Mouse (Mus musculus) G1E (cell line): ENCODE measurements at regions not wholly inside any gene's neighbourhood (a gene's known extent, or its start where the extent isn't known, plus 50 kb on each side); places are given as distances from the start of the nearest gene placed in this dataset.
"Not testable (repeated sequence)": the region's sequence is repeated elsewhere in the genome, so short reads cannot be mapped to it uniquely, and the experiment has no call there.

ENCODE experiments used
- ATAC-seq: 2 replicates; pipeline ENCODE4 v1.8.0; 2016; ENCODE audit warnings: mild to moderate bottlenecking; ENCODE audit not compliant: insufficient number of reproducible peaks, poor library complexity, low FRiP score, severe bottlenecking; ENCODE audit errors: extremely low read depth
- DNase-seq: peaks from one replicate; pipeline ENCODE4 v3.0.0; 2012; ENCODE audit warnings: low spot score
- H3K27me3 ChIP-seq: 2 replicates; pipeline ENCODE4 v1.6.1; 2012; ENCODE audit warnings: mild to moderate bottlenecking, low read length, inconsistent platforms; ENCODE audit not compliant: insufficient read depth
- H3K36me3 ChIP-seq: replicated peaks from 2 replicates; pipeline ENCODE3; 2012; ENCODE audit warnings: mild to moderate bottlenecking, inconsistent platforms
- H3K4me1 ChIP-seq: 2 replicates; pipeline ENCODE4 v1.6.1; 2012; ENCODE audit warnings: low read depth, low read length, inconsistent platforms, mixed read lengths; ENCODE audit not compliant: insufficient read depth
- H3K4me3 ChIP-seq: 2 replicates; pipeline ENCODE4 v1.5.1; 2012; ENCODE audit warnings: low read depth, mild to moderate bottlenecking, inconsistent platforms, low read length, moderate library complexity, mixed read lengths
- H3K9me3 ChIP-seq: replicated peaks from 2 replicates; pipeline ENCODE4 v1.6.1; 2012; ENCODE audit warnings: inconsistent platforms
- CTCF ChIP-seq: IDR thresholded peaks from 2 replicates; pipeline ENCODE4 v1.5.1; 2012; ENCODE audit warnings: low read depth, low read length, inconsistent platforms, mixed read lengths
- GATA1 ChIP-seq: IDR thresholded peaks from 2 replicates; pipeline ENCODE4 v1.6.1; 2012; ENCODE audit warnings: borderline replicate concordance, low read length, inconsistent platforms, mixed read lengths
- GATA2 ChIP-seq: IDR thresholded peaks from 2 replicates; pipeline ENCODE4 v1.6.1; 2012; ENCODE audit warnings: low read depth, low read length, inconsistent platforms, borderline replicate concordance
- POLR2AphosphoS5 ChIP-seq: IDR thresholded peaks from 2 replicates; pipeline ENCODE4 v1.6.1; 2012; ENCODE audit warnings: low read depth, low read length, inconsistent platforms; ENCODE audit not compliant: insufficient replicate concordance
- TAL1 ChIP-seq: conservative IDR thresholded peaks from 2 replicates; pipeline ENCODE4 v1.6.1; 2012; ENCODE audit warnings: low read depth, low read length, inconsistent platforms, mixed read lengths

- peaks cover 70% of the 10 kb centered on the region for H3K9me3 ChIP-seq
- H3K4me1 ChIP-seq = no peaks in the 10 kb centered on the region
- H3K36me3 ChIP-seq = no peaks in the 10 kb centered on the region
- TF ChIP-seq GATA2 (no peak), CTCF (no peak), GATA1 (no peak), TAL1 (no peak), POLR2AphosphoS5 (no peak)
- H3K27me3 ChIP-seq = no peaks in the 10 kb centered on the region
- DNase-seq = no peak
- no peak for ATAC-seq
- H3K4me3 ChIP-seq = no peak overlapping the region
Measured at GRCm38 (mm10) chr6:140852420-140852819, 123.3 kb downstream of the Gm11077 start.

GRCm38 (mm10) chr6:140853508-140853907 lies 124.4 kb downstream of the Gm11077 start:
- TF ChIP-seq CTCF = no peak
- TF ChIP-seq GATA2 = no peak
- TF ChIP-seq GATA1 = no peak
- no peak for TF ChIP-seq TAL1
- no peak for TF ChIP-seq POLR2AphosphoS5
- H3K4me3 ChIP-seq = no peak overlapping the region

DNA sequence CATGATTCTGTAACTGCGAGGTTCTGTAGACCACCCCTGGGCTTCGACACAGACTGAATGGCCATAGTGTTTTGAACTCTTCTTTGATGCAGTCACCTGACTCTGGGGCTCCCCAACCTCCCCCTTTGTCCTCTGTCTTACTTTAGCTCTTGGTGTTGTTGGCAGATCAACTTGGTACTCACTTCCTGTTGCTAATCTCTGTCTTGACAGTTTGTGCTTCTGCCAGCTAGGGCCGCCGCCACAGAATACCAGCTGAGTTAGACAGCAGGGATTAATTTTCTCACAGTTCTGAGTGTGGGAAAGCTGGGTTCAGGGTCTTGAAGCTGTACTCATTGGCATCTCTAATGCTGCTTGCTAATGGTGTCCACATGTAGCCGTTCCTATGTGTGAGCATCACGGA lies 125.6 kb downstream of the Gm11077 start:
- no peaks in the 10 kb centered on the region for H3K36me3 ChIP-seq
- H3K27me3 ChIP-seq = no peaks in the 10 kb centered on the region
- ATAC-seq (no peak), DNase-seq (no peak)
- TF ChIP-seq GATA1 = no peak
- TF ChIP-seq CTCF = no peak
- no peak for TF ChIP-seq POLR2AphosphoS5
- TF ChIP-seq TAL1 = no peak
- TF ChIP-seq GATA2 = no peak
- no peaks in the 10 kb centered on the region for H3K4me1 ChIP-seq
- no peak overlapping the region for H3K4me3 ChIP-seq
- H3K9me3 ChIP-seq = peaks cover 62% of the 10 kb centered on the region

More at GRCm38 (mm10) chr6:140853508-140853907, 124.4 kb downstream of the Gm11077 start:
- no peaks in the 10 kb centered on the region for H3K4me1 ChIP-seq
- no peaks in the 10 kb centered on the region for H3K27me3 ChIP-seq
- ATAC-seq (no peak), DNase-seq (no peak)
- H3K9me3 ChIP-seq = peaks cover 62% of the 10 kb centered on the region
- no peaks in the 10 kb centered on the region for H3K36me3 ChIP-seq

GRCm38 (mm10) chr6:140856468-140857117 lies 127.5 kb downstream of the Gm11077 start:
- Histone ChIP-seq H3K36me3 (no peaks in the 10 kb centered on the region), H3K4me1 (no peaks in the 10 kb centered on the region), H3K4me3 (no peak overlapping the region), H3K9me3 (peaks cover 49% of the 10 kb centered on the region), H3K27me3 (no peaks in the 10 kb centered on the region)
- DNase-seq (no peak), ATAC-seq (no peak)
- no peak for TF ChIP-seq CTCF
- TF ChIP-seq POLR2AphosphoS5 = no peak
- TF ChIP-seq TAL1 = no peak
- no peak for TF ChIP-seq GATA2
- no peak for TF ChIP-seq GATA1

GRCm38 (mm10) chr6:140857118-140857746 lies 128.1 kb downstream of the Gm11077 start:
- Histone ChIP-seq H3K36me3 (no peaks in the 10 kb centered on the region), H3K9me3 (peaks cover 45% of the 10 kb centered on the region), H3K4me1 (no peaks in the 10 kb centered on the region), H3K27me3 (no peaks in the 10 kb centered on the region), H3K4me3 (no peak overlapping the region)
- DNase-seq (no peak), ATAC-seq (no peak)
- TF ChIP-seq GATA2 (no peak), GATA1 (no peak), CTCF (no peak), TAL1 (no peak), POLR2AphosphoS5 (no peak)

GRCm38 (mm10) chr6:140869523-140869922 lies 140.4 kb downstream of the Gm11077 start:
- not testable (repeated sequence) for DNase-seq, ATAC-seq, H3K4me1 ChIP-seq

DNA sequence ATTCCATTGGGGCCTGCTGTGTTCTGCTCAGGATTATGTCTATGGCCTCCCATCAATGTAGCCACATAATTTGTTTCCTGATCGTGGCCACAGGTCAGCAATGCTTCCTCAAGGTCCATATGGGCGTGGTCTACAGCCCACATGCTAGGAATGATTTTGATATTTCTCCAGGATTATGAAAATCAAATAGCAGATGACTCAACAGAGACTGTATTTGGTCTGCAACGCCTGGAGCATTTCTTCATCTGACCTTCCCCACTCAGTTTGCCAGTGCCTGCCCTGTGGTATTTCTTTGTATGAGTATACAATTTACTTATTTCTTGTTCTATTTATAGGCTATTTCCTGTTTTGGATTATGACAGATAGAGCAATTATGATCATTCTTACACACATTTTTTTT lies 145.7 kb downstream of the Gm11077 start:
- no peak for DNase-seq
- Histone ChIP-seq H3K27me3 (no peaks in the 10 kb centered on the region), H3K9me3 (peaks cover 33% of the 10 kb centered on the region), H3K36me3 (no peaks in the 10 kb centered on the region), H3K4me1 (no peaks in the 10 kb centered on the region), H3K4me3 (no peak overlapping the region)
- no peak for ATAC-seq
- TF ChIP-seq TAL1 = no peak
- no peak for TF ChIP-seq GATA2
- no peak for TF ChIP-seq GATA1
- TF ChIP-seq POLR2AphosphoS5 = no peak
- no peak for TF ChIP-seq CTCF

More at GRCm38 (mm10) chr6:140869523-140869922, 140.4 kb downstream of the Gm11077 start:
- not testable (repeated sequence) for H3K27me3 ChIP-seq, H3K36me3 ChIP-seq, H3K4me3 ChIP-seq
- H3K9me3 ChIP-seq = peaks cover 24% of the 10 kb centered on the region
